20 mouse cellular contexts compared by ENCODE assay signal in the genomic region with DNA sequence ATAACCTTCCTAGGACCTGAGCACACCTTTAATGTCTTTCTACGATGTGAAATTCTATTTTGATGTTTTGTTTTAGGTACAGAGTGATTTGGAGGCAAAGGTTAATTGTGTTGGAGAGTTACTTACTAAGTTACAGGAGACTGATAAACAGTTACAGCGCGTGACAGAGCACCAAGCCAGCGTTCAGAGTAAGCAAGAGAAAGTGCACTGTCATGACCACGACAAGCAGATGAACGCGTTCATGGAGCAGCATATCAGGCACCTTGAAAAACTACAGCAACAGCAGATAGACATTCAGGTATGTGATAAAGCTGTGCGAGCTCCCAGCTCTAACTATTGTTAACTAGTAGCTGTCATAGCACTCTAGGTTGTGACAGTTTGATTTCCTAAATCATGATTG. TPM values are rescaled to one million over a fixed set of nuclear protein-coding genes. Genes with fewer than 3 reads are reported as not detected.
"Had no signal": no experiment of that assay in that cellular context is flagged by ENCODE, and none has a peak within 500 bp of the region (broad histone marks: within the 10 kb centered on the region; RNA-seq: fewer than 3 reads in every experiment).

No protein-coding gene starts in this region.

- H3K4me1 ChIP-seq: kidney, embryonic 15.5 days; limb, embryonic 12.5 days; midbrain, embryonic 13.5 days; neural tube, embryonic 15.5 days had no signal

- ATAC-seq: inflammation-experienced regulatory T-cells, adult 6 months; midbrain, embryonic 13.5 days had no signal

- H3K4me2 ChIP-seq: kidney, embryonic 15.5 days; limb, embryonic 12.5 days; midbrain, embryonic 13.5 days; neural tube, embryonic 15.5 days had no signal

- H3K9me3 ChIP-seq: kidney, embryonic 15.5 days; limb, embryonic 12.5 days; midbrain, embryonic 13.5 days; neural tube, embryonic 15.5 days had no signal

- H3K27ac ChIP-seq: kidney, embryonic 15.5 days; limb, embryonic 12.5 days; midbrain, embryonic 13.5 days; neural tube, embryonic 15.5 days had no signal

- H3K27me3 ChIP-seq: kidney, embryonic 15.5 days; limb, embryonic 12.5 days; midbrain, embryonic 13.5 days; neural tube, embryonic 15.5 days had no signal

- H3K4me3 ChIP-seq: kidney, embryonic 15.5 days; limb, embryonic 12.5 days; midbrain, embryonic 13.5 days; neural tube, embryonic 15.5 days had no signal

- DNase-seq: kidney, adult 18-20 months; kidney, postnatal 14 days; lung, postnatal 36 days; right cerebral cortex, adult 18-20 months; spleen, adult 18-20 months; thymus, adult 18-20 months; thymus, postnatal 14 days had no signal

- H3K9ac ChIP-seq: kidney, embryonic 15.5 days; limb, embryonic 12.5 days; midbrain, embryonic 13.5 days; neural tube, embryonic 15.5 days had no signal

RNA-seq across cellular contexts. Expression of gene Tomm20l, which starts 38.9 kb away (rescaled TPM):
- total RNA-seq: layer of hippocampus, postnatal 25 days; left cerebral cortex, adult 8-10 months; left cerebral cortex, postnatal 36 days; liver, adult 2 months; midbrain, postnatal 0 days had no signal
- polyA plus RNA-seq: inflammation-experienced regulatory T-cells, adult 6 months; kidney, embryonic 15.5 days; large intestine, adult 2 months; limb, embryonic 12.5 days; liver, adult 2 months; midbrain, postnatal 0 days; neural tube, embryonic 11.5 days; stomach, embryonic 14.5 days had no signal
